Mouse (Mus musculus): ENCODE data around the gene Olfr633. TPM values are rescaled to one million over a fixed set of nuclear protein-coding genes. Genes with fewer than 3 reads are reported as not detected.

Gene Olfr633
- polyA plus RNA-seq, 1 experiment from 2014 or later, result not detected

Other genes with a start within 250 kb of the Olfr633 start
- 0.17 TPM in 1 of 2 replicates, not detected in the other for gene Olfr243, start 229.8 kb upstream of the Olfr633 start, polyA plus RNA-seq (2015; fragmentation: Nextera tagmentation; extraction: Ambion mirVana)
- gene Olfr628, start 214.1 kb upstream of the Olfr633 start, polyA plus RNA-seq (2015; fragmentation: Nextera tagmentation; extraction: Ambion mirVana), result not detected in 2 replicates
- 0.09 TPM in 1 of 2 replicates, not detected in the other for gene Olfr629, start 199.5 kb upstream of the Olfr633 start, polyA plus RNA-seq (2015; fragmentation: Nextera tagmentation; extraction: Ambion mirVana)
- not detected in 2 replicates for gene Olfr630, start 187.1 kb upstream of the Olfr633 start, polyA plus RNA-seq (2015; fragmentation: Nextera tagmentation; extraction: Ambion mirVana)
- 0.25 and 0.43 TPM in 2 replicates for gene Olfr69, start 172.8 kb upstream of the Olfr633 start, polyA plus RNA-seq (2015; fragmentation: Nextera tagmentation; extraction: Ambion mirVana)
- gene Olfr68, start 164.7 kb upstream of the Olfr633 start, polyA plus RNA-seq (2015; fragmentation: Nextera tagmentation; extraction: Ambion mirVana), result 0.12 TPM in 1 of 2 replicates, not detected in the other
- gene Olfr67, start 152.6 kb upstream of the Olfr633 start, polyA plus RNA-seq (2015; fragmentation: Nextera tagmentation; extraction: Ambion mirVana), result not detected in 2 replicates
- gene Hbb-bt, start 130.4 kb upstream of the Olfr633 start, polyA plus RNA-seq (2015; fragmentation: Nextera tagmentation; extraction: Ambion mirVana), result 2,578 and 3,288 TPM in 2 replicates
- 7,493 and 10,028 TPM in 2 replicates for gene Hbb-bs, start 116.3 kb upstream of the Olfr633 start, polyA plus RNA-seq (2015; fragmentation: Nextera tagmentation; extraction: Ambion mirVana)
- gene Hbb-bh2, start 103.9 kb upstream of the Olfr633 start, polyA plus RNA-seq (2015; fragmentation: Nextera tagmentation; extraction: Ambion mirVana), result not detected in 2 replicates
- gene Hbb-bh1, start 101.3 kb upstream of the Olfr633 start, polyA plus RNA-seq (2015; fragmentation: Nextera tagmentation; extraction: Ambion mirVana), result 3.0 and 4.7 TPM in 2 replicates
- gene Hbb-y, start 91.2 kb upstream of the Olfr633 start, polyA plus RNA-seq (2015; fragmentation: Nextera tagmentation; extraction: Ambion mirVana), result 296 and 441 TPM in 2 replicates
- gene Olfr66, start 58.2 kb upstream of the Olfr633 start, polyA plus RNA-seq (2015; fragmentation: Nextera tagmentation; extraction: Ambion mirVana), result not detected in 2 replicates
- 0.04 and 0.11 TPM in 2 replicates for gene Olfr64, start 50.0 kb upstream of the Olfr633 start, polyA plus RNA-seq (2015; fragmentation: Nextera tagmentation; extraction: Ambion mirVana)
- gene Olfr65, start 41.0 kb upstream of the Olfr633 start, polyA plus RNA-seq (2015; fragmentation: Nextera tagmentation; extraction: Ambion mirVana), result 0.34 and 0.51 TPM in 2 replicates
- not detected in 2 replicates for gene Olfr631, start 15.6 kb upstream of the Olfr633 start, polyA plus RNA-seq (2015; fragmentation: Nextera tagmentation; extraction: Ambion mirVana)
- gene Olfr632, start 10.1 kb upstream of the Olfr633 start, polyA plus RNA-seq (2015; fragmentation: Nextera tagmentation; extraction: Ambion mirVana), result not detected in 2 replicates
- gene Olfr635, start 26.7 kb downstream of the Olfr633 start, polyA plus RNA-seq (2015; fragmentation: Nextera tagmentation; extraction: Ambion mirVana), result 0.07 TPM in 2 replicates
- not detected in 2 replicates for gene Olfr638, start 54.3 kb downstream of the Olfr633 start, polyA plus RNA-seq (2015; fragmentation: Nextera tagmentation; extraction: Ambion mirVana)
- 0.05 TPM in 2 replicates for gene Olfr639, start 72.9 kb downstream of the Olfr633 start, polyA plus RNA-seq (2015; fragmentation: Nextera tagmentation; extraction: Ambion mirVana)
- 0.45 and 0.84 TPM in 2 replicates for gene Olfr640, start 81.1 kb downstream of the Olfr633 start, polyA plus RNA-seq (2015; fragmentation: Nextera tagmentation; extraction: Ambion mirVana)
- 0.12 and 0.23 TPM in 2 replicates for gene Olfr641, start 91.0 kb downstream of the Olfr633 start, polyA plus RNA-seq (2015; fragmentation: Nextera tagmentation; extraction: Ambion mirVana)
- 0.08 TPM in 1 of 2 replicates, not detected in the other for gene Olfr642, start 108.2 kb downstream of the Olfr633 start, polyA plus RNA-seq (2015; fragmentation: Nextera tagmentation; extraction: Ambion mirVana)
- 0.03 and 0.12 TPM in 2 replicates for gene 4930516K23Rik, start 117.0 kb downstream of the Olfr633 start, polyA plus RNA-seq (2015; fragmentation: Nextera tagmentation; extraction: Ambion mirVana)
- 0.13 and 0.32 TPM in 2 replicates for gene Olfr644, start 127.4 kb downstream of the Olfr633 start, polyA plus RNA-seq (2015; fragmentation: Nextera tagmentation; extraction: Ambion mirVana)
- 0.04 and 0.24 TPM in 2 replicates for gene Olfr645, start 141.0 kb downstream of the Olfr633 start, polyA plus RNA-seq (2015; fragmentation: Nextera tagmentation; extraction: Ambion mirVana)
- 0.22 TPM in 1 of 2 replicates, not detected in the other for gene Olfr646, start 160.4 kb downstream of the Olfr633 start, polyA plus RNA-seq (2015; fragmentation: Nextera tagmentation; extraction: Ambion mirVana)
- gene Ubqln5, start 185.4 kb downstream of the Olfr633 start, polyA plus RNA-seq (2015; fragmentation: Nextera tagmentation; extraction: Ambion mirVana), result not detected in 2 replicates
- not detected in 2 replicates for gene Olfr643, start 193.0 kb downstream of the Olfr633 start, polyA plus RNA-seq (2015; fragmentation: Nextera tagmentation; extraction: Ambion mirVana)
- 0.22 and 0.37 TPM in 2 replicates for gene Ubqln3, start 198.8 kb downstream of the Olfr633 start, polyA plus RNA-seq (2015; fragmentation: Nextera tagmentation; extraction: Ambion mirVana)
- 0.12 and 0.49 TPM in 2 replicates for gene Ubqlnl, start 206.1 kb downstream of the Olfr633 start, polyA plus RNA-seq (2015; fragmentation: Nextera tagmentation; extraction: Ambion mirVana)
- 20.1 and 24.2 TPM in 2 replicates for gene Olfm5, start 220.4 kb downstream of the Olfr633 start, polyA plus RNA-seq (2015; fragmentation: Nextera tagmentation; extraction: Ambion mirVana)
- gene Olfr648, start 239.0 kb downstream of the Olfr633 start, polyA plus RNA-seq (2015; fragmentation: Nextera tagmentation; extraction: Ambion mirVana), result 0.25 and 0.27 TPM in 2 replicates

Measured in embryonic facial prominence, embryonic 15.5 days (tissue).